Mouse (Mus musculus) cerebellum, adult 18-20 months (tissue): Measurements from ENCODE around the gene Olfr978.
"Not testable (repeated sequence)": the region's sequence is repeated elsewhere in the genome, so short reads cannot be mapped to it uniquely, and the experiment has no call there.

ENCODE experiments used
- DNase-seq, 2 experiments: peaks; one replicate each; pipeline ENCODE4 v3.0.0; 2021

Olfr978 gene

GRCm38 (mm10) chr9:39991813-39992212 is at the start of gene Olfr978:
Olfr978 (plus strand) TSS chr9:39992113.
- no peak for DNase-seq

- no peak for DNase-seq
Observed at GRCm38 (mm10) chr9:39951946-39952345, 40.0 kb upstream of the Olfr978 start, which contains the start of gene Olfr975. Olfr975 (minus strand) TSS chr9:39952046.

GRCm38 (mm10) chr9:39961033-39961432 is 30.9 kb upstream of the Olfr978 start, which contains the start of gene Olfr976:
Olfr976 (minus strand) TSS chr9:39961133.
- not testable (repeated sequence) for DNase-seq

GRCm38 (mm10) chr9:39976581-39977145 is 15.2 kb upstream of the Olfr978 start:
- DNase-seq, result not testable (repeated sequence)

GRCm38 (mm10) chr9:40003365-40003764 is 11.5 kb downstream of the Olfr978 start, which contains the start of gene Olfr979:
Olfr979 (minus strand) TSS chr9:40003465.
- no peak for DNase-seq

- no peak for DNase-seq
Observed at GRCm38 (mm10) chr9:40009482-40009881, 17.6 kb downstream of the Olfr978 start, which contains the start of gene Olfr980. Olfr980 (minus strand) TSS chr9:40009582.

- no peak for DNase-seq
Observed at GRCm38 (mm10) chr9:40021164-40021563, 29.3 kb downstream of the Olfr978 start, which contains the start of gene Olfr981. Olfr981 (plus strand) TSS chr9:40021464.
